Mouse (Mus musculus) ES-E14 (cell line): Measurements from ENCODE around the gene Tulp3.

Experiments
- CHD2 ChIP-seq: IDR thresholded peaks from 2 replicates; pipeline ENCODE4 v1.6.1; 2014; ENCODE audit warnings: mild to moderate bottlenecking, low read depth, low read length, inconsistent platforms
- MAFK ChIP-seq: IDR thresholded peaks from 2 replicates; pipeline ENCODE4 v1.6.1; 2014; ENCODE audit warnings: mild to moderate bottlenecking, low read depth, low read length, inconsistent platforms; ENCODE audit not compliant: insufficient read depth
- ZC3H11A ChIP-seq: IDR thresholded peaks from 2 replicates; pipeline ENCODE4 v1.6.1; 2012; ENCODE audit warnings: low read depth, mild to moderate bottlenecking, inconsistent platforms, low read length, borderline replicate concordance

- TF ChIP-seq CHD2, result no peak
- TF ChIP-seq ZC3H11A, result no peak
- TF ChIP-seq MAFK, result no peak
Measured at GRCm38 (mm10) chr6:128379636-128380035, 24.0 kb upstream of the Tulp3 start.
